Mouse (Mus musculus) adrenal gland, postnatal 10 days (tissue): ENCODE results near the gene Tspan4. TPM values are rescaled to one million over a fixed set of nuclear protein-coding genes. Genes with fewer than 3 reads are reported as not detected.
"Not testable (repeated sequence)": the region's sequence is repeated elsewhere in the genome, so short reads cannot be mapped to it uniquely, and the experiment has no call there.

Experiments used
- DNase-seq: peaks from one replicate; pipeline ENCODE4 v3.0.0; 2021; ENCODE audit warnings: mixed read lengths
- total RNA-seq, 2 experiments: library from RNA; stranded (reverse); gene quantifications; 2 replicates each; pipeline ENCODE4 v1.2.3; 2021

The Tspan4 gene
- total RNA-seq, 2 experiments from 2014 or later: 53.8 to 57.1 TPM

- no peak for DNase-seq
Observed at GRCm38 (mm10) chr7:141438201-141438968, 36.7 kb upstream of the Tspan4 start.

GRCm38 (mm10) chr7:141439140-141439679, 35.8 kb upstream of the Tspan4 start:
- DNase-seq: no peak

DNA sequence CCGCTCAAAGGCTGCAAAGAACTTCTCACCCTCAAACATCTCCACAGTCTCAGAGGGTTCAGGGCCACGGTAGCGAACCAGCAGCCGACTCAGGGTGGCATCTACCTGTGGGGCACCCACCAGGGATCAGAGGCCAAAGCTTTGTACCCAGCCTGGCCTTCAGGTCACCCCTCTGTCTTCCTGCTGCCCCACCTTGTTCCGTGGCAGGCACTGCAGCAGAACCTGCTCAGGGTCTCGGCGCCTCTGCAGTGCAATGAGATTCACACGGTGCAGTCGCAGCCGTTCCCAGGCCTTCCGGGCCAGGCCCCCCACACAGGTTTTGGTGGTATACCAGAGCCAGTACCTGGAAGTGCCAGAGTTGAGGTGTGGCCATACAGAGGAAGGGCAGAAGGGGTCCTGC, 35.2 kb upstream of the Tspan4 start:
- no peak for DNase-seq

GRCm38 (mm10) chr7:141440613-141441012, 34.4 kb upstream of the Tspan4 start:
- DNase-seq: peak; percentile 78

DNA sequence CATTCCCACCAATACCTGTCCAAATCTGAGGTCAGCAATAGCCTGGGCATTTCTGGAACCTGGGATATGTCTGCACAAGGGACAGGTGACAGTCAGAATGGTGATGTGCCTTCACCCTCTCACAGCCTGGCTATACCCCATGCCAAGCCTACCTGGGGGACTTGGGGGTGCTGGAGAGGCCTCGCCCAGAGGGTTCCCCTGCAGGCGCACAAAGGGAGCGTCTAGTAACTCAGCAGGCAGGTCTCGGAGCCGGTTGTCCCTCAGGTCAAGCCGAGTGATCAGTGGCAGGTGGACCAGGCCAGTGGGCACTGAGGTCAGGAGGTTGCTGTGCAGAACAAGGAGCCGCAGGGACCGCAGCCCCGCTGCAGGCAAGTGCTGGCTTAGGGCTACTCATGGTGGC, 33.6 kb upstream of the Tspan4 start:
- no peak for DNase-seq

- DNase-seq: no peak
Observed at GRCm38 (mm10) chr7:141442199-141442598, 32.8 kb upstream of the Tspan4 start.

GRCm38 (mm10) chr7:141443081-141443821, 31.8 kb upstream of the Tspan4 start:
- peak; percentile 52 for DNase-seq

DNA sequence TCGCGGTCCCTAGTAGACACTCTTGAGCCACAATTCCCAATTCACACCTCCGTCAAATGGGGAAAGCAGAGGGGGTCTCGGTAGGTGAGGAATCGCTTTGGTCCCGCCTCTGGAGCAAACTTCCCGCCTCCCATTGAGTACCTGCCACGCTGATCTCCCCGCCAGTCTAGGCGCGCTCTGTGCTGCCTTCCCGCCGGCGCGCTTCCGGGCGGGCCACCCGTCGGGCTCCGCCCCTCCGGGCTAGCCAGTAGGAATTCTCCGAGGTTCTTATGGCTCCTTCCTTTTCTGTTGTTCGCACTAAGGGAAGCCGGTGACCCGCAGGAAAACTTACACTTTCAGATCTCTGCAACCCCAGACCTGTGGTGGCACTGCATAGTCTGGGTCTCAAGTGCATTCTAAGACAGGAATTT, 31.2 kb upstream of the Tspan4 start, which contains the start of gene Pidd1:
Gene Pidd1, minus strand, starts transcription at position 198 of the 410 bp plus-strand sequence.
- peak; percentile 85 for DNase-seq

DNA sequence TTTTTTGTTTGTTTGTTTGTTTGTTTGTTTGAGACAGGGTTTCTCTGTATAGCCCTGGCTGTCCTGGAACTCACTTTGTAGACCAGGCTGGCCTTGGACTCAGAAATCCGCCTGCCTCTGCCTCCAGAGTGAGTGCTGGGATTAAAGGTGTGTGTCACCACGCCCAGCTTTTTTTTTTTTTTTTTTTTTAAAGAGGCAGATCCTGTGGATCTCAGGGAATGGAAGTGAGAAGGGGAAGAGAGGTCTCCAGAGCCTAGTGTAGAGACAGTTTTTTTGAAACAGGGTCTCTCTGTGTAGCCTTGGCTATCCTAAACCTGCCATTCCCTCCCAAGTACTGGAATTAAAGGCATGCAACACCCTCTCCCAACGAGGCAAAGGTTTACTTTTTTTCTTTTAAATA, 28.7 kb upstream of the Tspan4 start:
- not testable (repeated sequence) for DNase-seq

DNA sequence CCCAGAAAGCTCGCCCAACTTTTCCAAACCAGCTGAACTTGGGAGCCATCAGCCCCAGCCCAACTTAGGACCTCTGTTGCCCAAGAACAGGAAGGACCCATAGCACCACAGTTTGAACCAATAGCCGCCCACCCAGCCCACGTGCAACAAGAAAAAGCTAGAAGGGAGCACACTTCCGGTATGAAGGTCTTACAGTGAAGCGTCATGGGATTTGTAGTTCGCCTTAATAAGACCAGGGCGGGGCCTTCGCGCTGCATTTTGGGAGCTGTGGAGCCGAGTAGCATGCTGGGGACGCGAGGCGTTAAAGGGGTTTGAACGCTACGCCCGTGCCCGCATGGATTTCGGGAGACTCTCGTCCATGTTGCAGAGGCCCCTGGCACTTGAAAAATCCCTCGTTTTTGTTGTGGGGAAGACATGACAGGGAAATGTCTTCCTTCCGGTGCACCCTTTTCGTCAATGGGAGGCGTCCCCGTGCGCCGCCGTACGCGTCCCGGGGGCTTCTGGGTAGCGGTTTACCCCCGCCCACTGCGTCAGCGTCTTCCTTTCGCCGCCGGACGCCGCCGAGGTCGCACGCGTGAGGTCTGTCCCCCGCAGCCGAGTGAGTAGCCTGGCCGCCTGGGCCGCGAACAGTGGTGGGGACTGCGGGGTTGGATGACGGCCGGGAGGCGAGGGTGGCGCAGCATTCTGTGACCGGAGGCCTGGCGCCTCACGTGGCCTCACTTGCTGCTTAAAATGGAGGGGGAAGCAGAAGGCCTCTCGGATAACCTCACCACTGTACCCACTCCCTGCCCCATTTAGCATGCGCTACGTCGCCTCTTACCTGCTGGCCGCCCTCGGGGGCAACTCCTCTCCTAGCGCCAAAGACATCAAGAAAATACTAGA, 27.7 kb upstream of the Tspan4 start, which contains the start of gene Rplp2:
Gene Rplp2, plus strand, starts transcription at position 261 of the 882 bp plus-strand sequence.
- peak; percentile 96 for DNase-seq

DNA sequence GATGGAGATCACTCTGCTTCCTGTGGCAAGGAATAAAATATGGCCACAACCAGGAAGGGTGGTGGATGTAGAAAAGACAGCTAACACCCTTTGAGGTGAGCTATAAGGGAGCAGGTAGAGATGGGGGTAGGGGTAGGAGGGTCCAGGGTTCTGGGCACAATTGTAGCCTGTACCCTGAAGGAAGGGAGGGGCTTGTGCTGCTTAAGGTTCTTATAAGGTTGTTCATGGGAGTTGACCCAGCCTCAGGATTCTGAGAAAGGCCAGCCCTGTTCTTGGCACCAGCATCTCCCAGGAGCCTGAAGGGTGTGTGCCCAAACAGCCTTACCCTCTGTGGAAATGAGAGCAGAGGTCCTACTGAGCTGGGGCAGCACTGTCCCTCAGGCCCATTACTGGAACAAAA, 23.1 kb upstream of the Tspan4 start:
- peak; percentile 65 for DNase-seq

DNA sequence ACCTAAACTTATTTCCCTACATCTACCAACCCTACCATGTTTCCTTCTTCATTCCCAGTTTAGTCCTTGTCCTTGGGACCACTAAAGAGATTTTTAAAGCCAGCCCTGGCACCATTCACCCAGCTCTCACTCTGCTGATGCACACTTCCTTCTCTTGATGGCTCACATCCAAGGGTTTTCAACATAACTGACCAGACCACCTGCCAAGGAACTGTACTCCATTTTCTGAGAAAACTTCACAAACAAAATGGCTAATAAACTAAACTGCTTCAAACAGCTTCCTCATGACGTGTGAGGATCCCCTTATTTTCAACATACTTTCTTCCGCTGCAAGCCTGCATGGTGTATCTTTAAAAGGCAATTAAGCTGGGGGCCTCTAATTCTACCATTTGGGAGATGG, 21.4 kb upstream of the Tspan4 start:
- peak; percentile 16 for DNase-seq

- DNase-seq: peak; percentile 98
Observed at GRCm38 (mm10) chr7:141454967-141455551, 20.0 kb upstream of the Tspan4 start, which contains the start of gene Pnpla2. Pnpla2 (plus strand) TSS chr7:141455198.

- peak; percentile 85 for DNase-seq
Observed at GRCm38 (mm10) chr7:141455610-141456314, 19.3 kb upstream of the Tspan4 start.

DNA sequence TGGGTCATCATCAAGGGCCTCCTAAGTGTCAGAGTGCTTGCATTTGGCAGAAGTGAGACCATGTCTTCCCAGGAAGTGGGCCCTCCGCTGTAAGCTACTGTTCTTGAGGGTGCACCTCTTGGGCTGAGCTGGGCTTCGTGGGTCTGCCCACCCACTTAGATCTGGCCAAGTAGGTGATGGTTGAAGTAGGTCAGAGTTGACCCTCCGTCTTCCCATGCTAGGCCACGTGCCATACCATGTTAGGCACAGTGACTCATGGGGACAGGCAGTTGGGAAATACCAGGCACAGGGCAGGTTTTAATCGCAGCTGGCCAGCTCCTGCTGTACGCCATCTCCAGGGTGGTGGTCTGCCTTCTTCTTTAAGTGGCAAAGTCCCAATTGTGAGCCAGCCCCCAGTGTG, 18.3 kb upstream of the Tspan4 start:
- DNase-seq: peak; percentile 75

- DNase-seq: peak; percentile 19
Observed at GRCm38 (mm10) chr7:141457236-141457635, 17.8 kb upstream of the Tspan4 start.

GRCm38 (mm10) chr7:141457986-141458660, 16.9 kb upstream of the Tspan4 start:
- DNase-seq: peak; percentile 74

DNA sequence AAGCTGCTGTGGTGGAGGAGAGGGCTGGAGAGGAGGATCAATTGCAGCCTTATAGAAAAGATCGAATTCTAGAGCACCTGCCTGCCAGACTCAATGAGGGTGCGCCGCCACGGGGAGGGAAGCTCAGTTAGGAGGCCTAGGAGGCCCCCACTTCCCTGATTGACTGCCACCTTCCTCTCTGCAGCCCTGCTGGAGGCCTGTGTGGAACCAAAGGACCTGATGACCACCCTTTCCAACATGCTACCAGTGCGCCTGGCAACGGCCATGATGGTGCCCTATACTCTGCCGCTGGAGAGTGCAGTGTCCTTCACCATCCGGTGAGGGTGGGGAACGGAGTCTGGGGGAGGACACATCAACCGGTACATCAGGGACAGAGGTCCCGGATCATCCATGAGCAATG, 16.4 kb upstream of the Tspan4 start:
- DNase-seq: peak; percentile 15

GRCm38 (mm10) chr7:141459301-141459711, 15.7 kb upstream of the Tspan4 start:
- DNase-seq: peak; percentile 67

DNA sequence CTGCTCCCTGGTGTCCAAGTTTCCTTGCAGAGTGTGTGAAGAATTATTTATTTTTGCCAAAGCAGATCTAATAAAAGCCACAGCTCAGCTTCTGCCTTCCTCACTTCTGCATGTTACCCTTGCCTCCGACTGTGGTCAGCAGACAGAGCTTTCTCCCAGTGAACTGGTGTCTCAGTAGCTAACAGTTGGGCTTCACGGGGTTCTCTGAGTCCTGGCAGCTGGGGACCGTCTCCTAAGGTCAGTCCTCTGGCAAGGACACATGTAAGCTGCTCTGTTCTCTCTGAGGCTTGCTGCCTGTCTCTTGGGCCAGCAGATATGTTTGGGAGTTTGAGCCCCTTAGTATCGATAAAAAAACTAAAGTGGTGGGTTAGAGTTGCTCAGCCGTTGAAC, 15.0 kb upstream of the Tspan4 start:
- DNase-seq: peak; percentile 12
